Mouse (Mus musculus) hindbrain, embryonic 15.5 days (tissue): Measurements from ENCODE around the gene Klrc3. TPM values are rescaled to one million over a fixed set of nuclear protein-coding genes. Genes with fewer than 3 reads are reported as not detected.
"Not testable (repeated sequence)": the region's sequence is repeated elsewhere in the genome, so short reads cannot be mapped to it uniquely, and the experiment has no call there.

ENCODE experiments used
- ATAC-seq: fragments of 200-750 bp; cut with Nextera tagmentation; 2 replicates; pipeline ENCODE4 v1.8.0; 2017; ENCODE audit warnings: low read depth, moderate number of reproducible peaks, moderate TSS enrichment; ENCODE audit not compliant: low FRiP score
- H3K27ac ChIP-seq: fragments of 300-500 bp; sonication (generic); replicated peaks from 2 replicates; pipeline ENCODE4 v1.5.1; 2015; ENCODE audit warnings: mild to moderate bottlenecking, inconsistent platforms
- H3K27me3 ChIP-seq: fragments of 300-500 bp; sonication (generic); 2 replicates; pipeline ENCODE4 v1.6.1; 2015; ENCODE audit warnings: control low read depth, inconsistent platforms
- H3K36me3 ChIP-seq: fragments of 300-500 bp; sonication (generic); 2 replicates; pipeline ENCODE4 v1.6.1; 2015; ENCODE audit warnings: control low read depth, inconsistent platforms
- H3K4me1 ChIP-seq: fragments of 300-500 bp; sonication (generic); replicated peaks from 2 replicates; pipeline ENCODE4 v1.6.1; 2015; ENCODE audit warnings: control low read depth, inconsistent platforms
- H3K4me2 ChIP-seq: fragments of 300-500 bp; sonication (generic); 2 replicates; pipeline ENCODE4 v1.6.1; 2015; ENCODE audit warnings: moderate library complexity, mild to moderate bottlenecking, inconsistent platforms
- H3K4me3 ChIP-seq: fragments of 300-500 bp; sonication (generic); 2 replicates; pipeline ENCODE4 v1.5.1; 2015; ENCODE audit warnings: mild to moderate bottlenecking, inconsistent platforms
- H3K9ac ChIP-seq: fragments of 300-500 bp; sonication (generic); 2 replicates; pipeline ENCODE4 v1.6.1; 2015; ENCODE audit warnings: inconsistent platforms
- H3K9me3 ChIP-seq: fragments of 300-500 bp; sonication (generic); 2 replicates; pipeline ENCODE4 v1.6.1; 2016; ENCODE audit warnings: control low read depth, inconsistent platforms
- WGBS: fragments of 180-500 bp; shearing (Covaris S2); methylation state at CpG from one replicate; pipeline ENCODE4 v1.1.7; 2015; 5-methylcytosine and 5-hydroxymethylcytosine counted together
- polyA plus RNA-seq: library from polyadenylated mRNA; unstranded; fragments of >200 nt; fragmentation: Nextera tagmentation; extraction: Ambion mirVana; gene quantifications from 2 replicates; pipeline ENCODE4 v1.2.1, GENCODE M21; 2015

The Klrc3 gene
- not detected in 2 replicates for polyA plus RNA-seq

GRCm38 (mm10) chr6:129643237-129643636, at the start of gene Klrc3:
Gene Klrc3 (minus strand): TSS chr6:129643337.
- not testable (repeated sequence) for ATAC-seq, H3K9me3 ChIP-seq, H3K36me3 ChIP-seq, H3K27ac ChIP-seq, H3K4me3 ChIP-seq, H3K4me1 ChIP-seq, H3K27me3 ChIP-seq, H3K4me2 ChIP-seq, H3K9ac ChIP-seq
- WGBS: 86% methylated on average over 3 of the region's 3 CpGs

GRCm38 (mm10) chr6:129691436-129691835, 48.3 kb upstream of the Klrc3 start:
- not testable (repeated sequence) for H3K27me3 ChIP-seq, ATAC-seq, H3K27ac ChIP-seq, H3K36me3 ChIP-seq, H3K4me2 ChIP-seq, H3K4me1 ChIP-seq, H3K9ac ChIP-seq, H3K4me3 ChIP-seq, H3K9me3 ChIP-seq
- 87% methylated on average over 10 of the region's 10 CpGs for WGBS

GRCm38 (mm10) chr6:129680379-129680778, 37.2 kb upstream of the Klrc3 start:
- ATAC-seq: no peak
- Histone ChIP-seq H3K27me3 (no peaks in the 10 kb centered on the region), H3K4me1 (no peaks in the 10 kb centered on the region), H3K9me3 (no peaks in the 10 kb centered on the region), H3K36me3 (no peaks in the 10 kb centered on the region), H3K9ac (no peak overlapping the region), H3K4me2 (no peak overlapping the region), H3K27ac (no peak overlapping the region), H3K4me3 (no peak overlapping the region)
- WGBS: 68% methylated on average over 1 of the region's 1 CpGs

GRCm38 (mm10) chr6:129678873-129679272, 35.7 kb upstream of the Klrc3 start, which contains the start of gene Klrc1:
Gene Klrc1 (minus strand): TSS chr6:129678973.
- Histone ChIP-seq H3K36me3 (no peaks in the 10 kb centered on the region), H3K4me1 (no peaks in the 10 kb centered on the region), H3K27me3 (no peaks in the 10 kb centered on the region), H3K4me2 (no peak within 1 kb of the TSS), H3K9ac (no peak within 1 kb of the TSS), H3K27ac (no peak within 1 kb of the TSS), H3K4me3 (no peak within 1 kb of the TSS), H3K9me3 (no peaks in the 10 kb centered on the region)
- WGBS: 85% methylated on average over 3 of the region's 3 CpGs
- ATAC-seq: no peak

GRCm38 (mm10) chr6:129661301-129661700, 18.2 kb upstream of the Klrc3 start:
- not testable (repeated sequence) for H3K36me3 ChIP-seq, H3K4me2 ChIP-seq, H3K27me3 ChIP-seq, H3K4me1 ChIP-seq, H3K4me3 ChIP-seq, H3K9ac ChIP-seq, H3K9me3 ChIP-seq, ATAC-seq, H3K27ac ChIP-seq
- WGBS: no CpG with 5 or more reads among the region's 3 CpGs

- not testable (repeated sequence) for H3K27ac ChIP-seq, H3K36me3 ChIP-seq, H3K27me3 ChIP-seq, H3K9me3 ChIP-seq, H3K4me3 ChIP-seq, H3K4me2 ChIP-seq, ATAC-seq, H3K4me1 ChIP-seq, H3K9ac ChIP-seq
- 81% methylated on average over 4 of the region's 4 CpGs for WGBS
These were observed 17.5 kb upstream of the Klrc3 start, which contains the start of gene Klrc2 for GRCm38 (mm10) chr6:129660589-129660988. Gene Klrc2 (minus strand): TSS chr6:129660689.

- H3K9me3 ChIP-seq, H3K27me3 ChIP-seq, H3K27ac ChIP-seq, H3K9ac ChIP-seq, ATAC-seq, H3K4me1 ChIP-seq, H3K4me2 ChIP-seq, H3K4me3 ChIP-seq, H3K36me3 ChIP-seq: not testable (repeated sequence)
- 100% methylated on average over 1 of the region's 3 CpGs for WGBS
These were observed 917 bp upstream of the Klrc3 start for GRCm38 (mm10) chr6:129644054-129644453.

GRCm38 (mm10) chr6:129631046-129631445, 12.1 kb downstream of the Klrc3 start:
- H3K27me3 ChIP-seq, H3K4me2 ChIP-seq, H3K9me3 ChIP-seq, H3K4me1 ChIP-seq, ATAC-seq, H3K9ac ChIP-seq, H3K36me3 ChIP-seq, H3K27ac ChIP-seq, H3K4me3 ChIP-seq: not testable (repeated sequence)
- 86% methylated on average over 2 of the region's 2 CpGs for WGBS

- no peak within 1 kb of the TSS for H3K4me3 ChIP-seq
- ATAC-seq: no peak
- WGBS: 85% methylated on average over 4 of the region's 4 CpGs
- no peaks in the 10 kb centered on the region for H3K27me3 ChIP-seq
- H3K4me2 ChIP-seq: no peak within 1 kb of the TSS
- no peaks in the 10 kb centered on the region for H3K9me3 ChIP-seq
- H3K9ac ChIP-seq: no peak within 1 kb of the TSS
- H3K27ac ChIP-seq: no peak within 1 kb of the TSS
- H3K4me1 ChIP-seq: no peaks in the 10 kb centered on the region
- H3K36me3 ChIP-seq: no peaks in the 10 kb centered on the region
These were observed 19.4 kb downstream of the Klrc3 start, which contains the start of gene Klrk1 for GRCm38 (mm10) chr6:129623735-129624134. Gene Klrk1 (minus strand): TSS chr6:129623864.

- Histone ChIP-seq H3K4me3 (no peak overlapping the region), H3K4me2 (no peak overlapping the region), H3K4me1 (no peaks in the 10 kb centered on the region), H3K27me3 (no peaks in the 10 kb centered on the region), H3K27ac (no peak overlapping the region), H3K36me3 (no peaks in the 10 kb centered on the region), H3K9ac (no peak overlapping the region), H3K9me3 (no peaks in the 10 kb centered on the region)
- ATAC-seq: no peak
These were observed 34.8 kb downstream of the Klrc3 start for GRCm38 (mm10) chr6:129608372-129608771.

- Histone ChIP-seq H3K4me3 (no peak within 1 kb of the TSS), H3K9ac (no peak within 1 kb of the TSS), H3K4me2 (no peak within 1 kb of the TSS), H3K9me3 (no peaks in the 10 kb centered on the region), H3K4me1 (no peaks in the 10 kb centered on the region), H3K27me3 (no peaks in the 10 kb centered on the region), H3K27ac (no peak within 1 kb of the TSS), H3K36me3 (no peaks in the 10 kb centered on the region)
- ATAC-seq: no peak
- WGBS: 91% methylated on average over 3 of the region's 3 CpGs
These were observed 51.6 kb downstream of the Klrc3 start, which contains the start of gene Klrd1 for GRCm38 (mm10) chr6:129591508-129591907. Gene Klrd1 (plus strand): TSS chr6:129591782.
